Mouse (Mus musculus): ENCODE data around the gene Hnrnph3. TPM values are rescaled to one million over a fixed set of nuclear protein-coding genes. Genes with fewer than 3 reads are reported as not detected.

The Hnrnph3 gene
- polyA plus RNA-seq, 1 experiment from 2014 or later: 42.8 TPM

DNA sequence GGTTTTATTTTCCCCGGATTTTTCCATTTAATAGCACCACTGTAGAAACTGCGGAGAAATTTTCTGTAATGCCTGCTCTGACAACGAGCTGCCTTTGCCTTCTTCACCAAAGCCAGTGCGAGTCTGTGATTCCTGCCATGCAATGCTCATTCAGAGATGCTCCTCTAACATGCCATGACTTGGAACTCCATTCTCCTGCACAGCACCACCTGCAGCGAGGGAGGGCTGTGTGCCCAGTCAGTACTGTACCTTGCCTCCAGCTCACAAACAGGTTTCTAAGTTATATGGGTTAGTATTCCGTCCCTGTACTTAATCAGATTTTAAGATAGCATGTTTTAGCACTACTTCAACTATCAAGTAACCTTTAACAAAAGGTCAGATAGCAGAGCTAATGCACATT, 12.5 kb downstream of the Hnrnph3 start:
- H3K9me3 ChIP-seq (ENCODE audit: control insufficient read depth, low read length): no peaks in the 10 kb centered on the region
- WGBS: 85% methylated on average over 6 of the region's 6 CpGs
- no peaks in the 10 kb centered on the region for H3K27me3 ChIP-seq (ENCODE audit: control insufficient read depth, insufficient read depth, low read length)
- H3K4me1 ChIP-seq (ENCODE audit: control insufficient read depth in 2 of 2, insufficient read depth in 2 of 2, low read length in 2 of 2): no peaks in the 10 kb centered on the region
- H3K4me2 ChIP-seq (ENCODE audit: low read length): no peak overlapping the region
- ATAC-seq (ENCODE audit: insufficient number of reproducible peaks, insufficient read depth, low FRiP score, low read depth): no peak
- H3K4me3 ChIP-seq (ENCODE audit: control insufficient read depth in 1 of 2, insufficient read depth in 1 of 2, low read depth in 1 of 2, low read length in 2 of 2): no peak overlapping the region
- no peak overlapping the region for H3K27ac ChIP-seq (replicated peaks in 1 of 2; ENCODE audit: control insufficient read depth in 1 of 2, insufficient read depth in 1 of 2, low read depth in 2 of 2, low read length in 2 of 2)
- H3K9ac ChIP-seq (ENCODE audit: low read length): no peak overlapping the region
- peaks cover 95% of the 10 kb centered on the region for H3K36me3 ChIP-seq (ENCODE audit: control insufficient read depth, insufficient read depth, low read length)

DNA sequence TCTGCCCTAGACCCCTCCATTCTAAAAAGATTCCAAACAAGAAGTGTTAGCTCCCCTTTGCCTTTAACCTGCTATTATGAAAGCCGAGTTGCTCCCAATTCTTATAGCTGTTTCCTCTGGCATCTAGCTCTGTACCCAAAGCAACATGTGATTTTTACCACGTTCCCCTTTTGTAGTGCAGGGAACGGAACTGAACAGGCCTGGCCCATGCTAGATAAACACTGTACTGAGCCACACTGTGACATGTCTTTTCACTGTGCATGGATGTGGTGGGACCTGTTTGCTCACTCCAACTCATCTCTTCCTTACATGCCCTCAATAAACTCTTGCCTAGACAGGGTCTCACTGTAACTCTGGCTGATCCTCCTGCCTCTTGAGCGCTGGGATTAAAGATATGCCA, 13.7 kb downstream of the Hnrnph3 start:
- Histone ChIP-seq H3K9me3 (ENCODE audit: control insufficient read depth, low read length) (no peaks in the 10 kb centered on the region), H3K4me3 (ENCODE audit: control insufficient read depth in 1 of 2, insufficient read depth in 1 of 2, low read depth in 1 of 2, low read length in 2 of 2) (no peak overlapping the region), H3K36me3 (ENCODE audit: control insufficient read depth, insufficient read depth, low read length) (peaks cover 93% of the 10 kb centered on the region), H3K27me3 (ENCODE audit: control insufficient read depth, insufficient read depth, low read length) (no peaks in the 10 kb centered on the region), H3K9ac (ENCODE audit: low read length) (no peak overlapping the region), H3K27ac (replicated peaks in 1 of 2; ENCODE audit: control insufficient read depth in 1 of 2, insufficient read depth in 1 of 2, low read depth in 2 of 2, low read length in 2 of 2) (no peak overlapping the region), H3K4me2 (ENCODE audit: low read length) (no peak overlapping the region), H3K4me1 (ENCODE audit: control insufficient read depth in 2 of 2, insufficient read depth in 2 of 2, low read length in 2 of 2) (no peaks in the 10 kb centered on the region)
- ATAC-seq (ENCODE audit: insufficient number of reproducible peaks, insufficient read depth, low FRiP score, low read depth): no peak
- WGBS: 82% methylated on average over 4 of the region's 4 CpGs

DNA sequence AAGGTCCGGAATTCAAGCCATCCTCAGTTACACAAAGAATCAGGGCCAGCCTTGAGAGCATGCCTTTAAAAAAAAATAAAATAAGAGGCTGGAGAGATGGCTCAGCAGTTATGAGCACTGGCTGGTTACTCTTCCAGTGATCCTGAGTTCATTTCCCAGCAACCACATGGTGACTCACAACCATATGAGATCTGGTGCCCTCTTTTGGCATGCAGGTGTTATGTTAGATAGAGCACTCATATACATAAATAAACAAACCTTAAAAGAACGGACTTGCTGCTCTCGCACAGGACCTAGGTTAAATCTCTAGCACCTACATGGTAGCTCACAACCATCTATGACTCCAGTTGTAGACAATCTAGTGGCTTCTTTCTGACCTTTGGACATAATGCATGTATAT, 15.8 kb downstream of the Hnrnph3 start:
- H3K27me3 ChIP-seq (ENCODE audit: control insufficient read depth, insufficient read depth, low read length): no peaks in the 10 kb centered on the region
- H3K4me1 ChIP-seq (ENCODE audit: control insufficient read depth in 2 of 2, insufficient read depth in 2 of 2, low read length in 2 of 2): no peaks in the 10 kb centered on the region
- H3K36me3 ChIP-seq (ENCODE audit: control insufficient read depth, insufficient read depth, low read length): peaks cover 94% of the 10 kb centered on the region
- H3K9ac ChIP-seq (ENCODE audit: low read length): no peak overlapping the region
- H3K27ac ChIP-seq (replicated peaks in 1 of 2; ENCODE audit: control insufficient read depth in 1 of 2, insufficient read depth in 1 of 2, low read depth in 2 of 2, low read length in 2 of 2): no peak overlapping the region
- H3K9me3 ChIP-seq (ENCODE audit: control insufficient read depth, low read length): no peaks in the 10 kb centered on the region
- H3K4me3 ChIP-seq (ENCODE audit: control insufficient read depth in 1 of 2, insufficient read depth in 1 of 2, low read depth in 1 of 2, low read length in 2 of 2): no peak overlapping the region
- no peak for ATAC-seq (ENCODE audit: insufficient number of reproducible peaks, insufficient read depth, low FRiP score, low read depth)
- WGBS: 61% methylated on average over 3 of the region's 3 CpGs
- no peak overlapping the region for H3K4me2 ChIP-seq (ENCODE audit: low read length)

DNA sequence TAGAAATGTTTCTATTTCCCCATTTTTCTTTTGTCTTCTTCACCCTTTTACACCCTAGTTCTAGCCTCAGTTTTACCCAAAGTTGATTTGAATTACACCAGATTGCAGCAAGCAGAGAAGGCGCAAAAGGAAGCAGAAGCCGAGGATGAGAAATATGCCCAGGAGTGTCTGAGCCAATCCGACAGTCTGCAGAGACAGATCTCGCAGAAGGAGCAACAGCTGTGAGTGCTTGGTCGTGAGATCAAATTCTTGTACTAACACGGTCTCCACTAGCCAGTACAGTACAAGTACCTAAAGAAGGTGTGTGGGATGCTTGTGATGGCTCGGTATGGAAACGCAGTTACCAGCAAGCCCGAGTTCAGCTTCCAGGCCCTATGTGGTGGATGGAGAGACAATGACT, 19.5 kb downstream of the Hnrnph3 start:
- no peaks in the 10 kb centered on the region for H3K9me3 ChIP-seq (ENCODE audit: control insufficient read depth, low read length)
- 89% methylated on average over 9 of the region's 9 CpGs for WGBS
- H3K27ac ChIP-seq (replicated peaks in 1 of 2; ENCODE audit: control insufficient read depth in 1 of 2, insufficient read depth in 1 of 2, low read depth in 2 of 2, low read length in 2 of 2): no peak overlapping the region
- no peak for ATAC-seq (ENCODE audit: insufficient number of reproducible peaks, insufficient read depth, low FRiP score, low read depth)
- peaks cover 94% of the 10 kb centered on the region for H3K36me3 ChIP-seq (ENCODE audit: control insufficient read depth, insufficient read depth, low read length)
- H3K9ac ChIP-seq (ENCODE audit: low read length): no peak overlapping the region
- H3K4me1 ChIP-seq (ENCODE audit: control insufficient read depth in 2 of 2, insufficient read depth in 2 of 2, low read length in 2 of 2): no peaks in the 10 kb centered on the region
- no peaks in the 10 kb centered on the region for H3K27me3 ChIP-seq (ENCODE audit: control insufficient read depth, insufficient read depth, low read length)
- H3K4me2 ChIP-seq (ENCODE audit: low read length): no peak overlapping the region
- no peak overlapping the region for H3K4me3 ChIP-seq (ENCODE audit: control insufficient read depth in 1 of 2, insufficient read depth in 1 of 2, low read depth in 1 of 2, low read length in 2 of 2)

DNA sequence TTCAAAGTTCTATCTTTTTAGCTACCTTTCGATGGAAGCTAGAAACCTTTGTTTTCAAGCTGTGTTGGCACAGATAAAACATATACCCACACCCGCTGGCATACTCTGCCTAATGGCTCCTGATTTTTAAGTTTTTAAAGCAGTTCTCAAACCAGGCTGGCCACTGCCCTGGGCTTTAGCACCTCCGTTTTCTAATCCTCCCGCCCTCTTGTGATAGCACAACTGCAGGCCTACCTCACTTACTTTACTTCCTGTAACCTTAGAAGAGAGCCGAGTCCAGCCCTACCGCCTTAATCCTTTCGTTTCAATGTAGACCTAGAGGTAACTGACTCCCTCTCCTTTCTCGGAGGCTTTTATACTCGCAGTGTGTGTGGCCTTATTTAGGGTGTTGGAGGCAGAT, 20.8 kb downstream of the Hnrnph3 start:
- H3K4me3 ChIP-seq (ENCODE audit: control insufficient read depth in 1 of 2, insufficient read depth in 1 of 2, low read depth in 1 of 2, low read length in 2 of 2): no peak overlapping the region
- H3K36me3 ChIP-seq (ENCODE audit: control insufficient read depth, insufficient read depth, low read length): peaks cover 95% of the 10 kb centered on the region
- no peak overlapping the region for H3K9ac ChIP-seq (ENCODE audit: low read length)
- WGBS: 65% methylated on average over 9 of the region's 9 CpGs
- no peak overlapping the region for H3K27ac ChIP-seq (replicated peaks in 1 of 2; ENCODE audit: control insufficient read depth in 1 of 2, insufficient read depth in 1 of 2, low read depth in 2 of 2, low read length in 2 of 2)
- no peaks in the 10 kb centered on the region for H3K27me3 ChIP-seq (ENCODE audit: control insufficient read depth, insufficient read depth, low read length)
- no peaks in the 10 kb centered on the region for H3K9me3 ChIP-seq (ENCODE audit: control insufficient read depth, low read length)
- ATAC-seq (ENCODE audit: insufficient number of reproducible peaks, insufficient read depth, low FRiP score, low read depth): no peak
- H3K4me2 ChIP-seq (ENCODE audit: low read length): no peak overlapping the region
- H3K4me1 ChIP-seq (ENCODE audit: control insufficient read depth in 2 of 2, insufficient read depth in 2 of 2, low read length in 2 of 2): no peaks in the 10 kb centered on the region

DNA sequence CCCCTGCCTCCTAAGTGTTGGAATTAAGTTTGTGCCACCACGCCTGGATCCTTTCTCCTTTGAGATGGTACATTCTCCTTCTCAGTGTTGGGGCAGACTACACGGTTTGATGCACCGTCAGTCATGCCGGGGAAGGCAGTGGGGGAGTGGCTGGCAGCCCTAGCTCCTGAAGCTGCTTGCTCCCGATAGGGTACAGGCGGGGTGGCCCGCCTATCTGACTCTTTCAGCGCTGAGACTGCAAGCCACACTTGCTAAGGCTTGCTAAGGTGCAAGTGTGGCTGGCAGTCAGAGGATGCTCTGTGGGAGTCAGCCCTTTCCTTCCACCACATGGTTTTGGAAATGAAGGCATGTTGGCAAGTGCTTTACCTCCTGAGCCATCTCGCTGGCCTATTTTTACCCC, 23.4 kb downstream of the Hnrnph3 start:
- H3K27ac ChIP-seq (replicated peaks in 1 of 2; ENCODE audit: control insufficient read depth in 1 of 2, insufficient read depth in 1 of 2, low read depth in 2 of 2, low read length in 2 of 2): no peak overlapping the region
- ATAC-seq (ENCODE audit: insufficient number of reproducible peaks, insufficient read depth, low FRiP score, low read depth): no peak
- no peaks in the 10 kb centered on the region for H3K27me3 ChIP-seq (ENCODE audit: control insufficient read depth, insufficient read depth, low read length)
- H3K9me3 ChIP-seq (ENCODE audit: control insufficient read depth, low read length): no peaks in the 10 kb centered on the region
- H3K36me3 ChIP-seq (ENCODE audit: control insufficient read depth, insufficient read depth, low read length): peaks cover 94% of the 10 kb centered on the region
- no peaks in the 10 kb centered on the region for H3K4me1 ChIP-seq (ENCODE audit: control insufficient read depth in 2 of 2, insufficient read depth in 2 of 2, low read length in 2 of 2)
- no peak overlapping the region for H3K9ac ChIP-seq (ENCODE audit: low read length)
- no peak overlapping the region for H3K4me2 ChIP-seq (ENCODE audit: low read length)
- WGBS: 65% methylated on average over 9 of the region's 9 CpGs
- no peak overlapping the region for H3K4me3 ChIP-seq (ENCODE audit: control insufficient read depth in 1 of 2, insufficient read depth in 1 of 2, low read depth in 1 of 2, low read length in 2 of 2)

DNA sequence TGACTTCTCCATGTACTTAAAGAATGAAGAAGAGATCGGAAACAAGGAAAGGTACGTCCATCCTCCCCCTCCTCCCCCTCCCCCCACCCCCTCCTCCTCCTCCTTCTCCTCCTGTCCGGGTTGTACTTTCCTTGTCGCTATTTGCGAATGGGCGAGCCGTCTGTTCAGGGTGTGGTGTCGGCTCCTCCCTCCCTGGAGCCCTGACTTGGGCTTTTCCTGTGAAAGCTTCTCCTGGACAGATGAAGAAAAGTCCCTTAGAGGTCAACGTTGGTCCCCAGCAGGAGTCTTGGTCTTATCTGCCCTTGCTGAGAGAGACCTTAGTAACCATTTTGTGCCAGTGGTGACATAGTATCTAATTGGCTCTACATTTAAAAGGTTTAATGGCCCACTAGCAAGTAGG, 30.0 kb downstream of the Hnrnph3 start:
- Histone ChIP-seq H3K4me2 (ENCODE audit: low read length) (no peak overlapping the region), H3K36me3 (ENCODE audit: control insufficient read depth, insufficient read depth, low read length) (peaks cover 93% of the 10 kb centered on the region), H3K4me3 (ENCODE audit: control insufficient read depth in 1 of 2, insufficient read depth in 1 of 2, low read depth in 1 of 2, low read length in 2 of 2) (no peak overlapping the region), H3K9ac (ENCODE audit: low read length) (no peak overlapping the region), H3K27me3 (ENCODE audit: control insufficient read depth, insufficient read depth, low read length) (no peaks in the 10 kb centered on the region), H3K9me3 (ENCODE audit: control insufficient read depth, low read length) (no peaks in the 10 kb centered on the region), H3K4me1 (ENCODE audit: control insufficient read depth in 2 of 2, insufficient read depth in 2 of 2, low read length in 2 of 2) (no peaks in the 10 kb centered on the region), H3K27ac (replicated peaks in 1 of 2; ENCODE audit: control insufficient read depth in 1 of 2, insufficient read depth in 1 of 2, low read depth in 2 of 2, low read length in 2 of 2) (no peak overlapping the region)
- 63% methylated on average over 4 of the region's 9 CpGs for WGBS
- ATAC-seq (ENCODE audit: insufficient number of reproducible peaks, insufficient read depth, low FRiP score, low read depth): no peak

DNA sequence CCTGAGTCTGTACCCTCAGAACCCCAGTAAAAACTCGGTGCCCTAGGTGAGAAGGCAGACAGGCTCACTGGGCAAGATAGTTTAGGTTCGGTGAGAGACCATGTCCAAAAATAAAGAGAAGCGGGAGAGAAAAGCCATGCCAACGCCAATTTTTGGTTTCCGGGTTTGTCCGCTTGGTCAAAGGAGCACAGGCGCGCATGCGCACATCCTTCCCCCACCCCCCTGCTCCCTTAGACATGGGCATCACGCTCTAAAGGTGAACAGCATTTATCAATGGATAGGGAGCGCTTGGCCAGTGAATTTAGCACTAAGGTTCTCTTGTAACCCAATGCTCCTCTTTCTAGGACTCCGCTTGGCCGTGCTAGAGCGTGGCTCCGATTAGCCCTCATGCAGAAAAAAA, 33.4 kb downstream of the Hnrnph3 start:
- no peaks in the 10 kb centered on the region for H3K9me3 ChIP-seq (ENCODE audit: control insufficient read depth, low read length)
- peaks cover 68% of the 10 kb centered on the region for H3K36me3 ChIP-seq (ENCODE audit: control insufficient read depth, insufficient read depth, low read length)
- no peaks in the 10 kb centered on the region for H3K27me3 ChIP-seq (ENCODE audit: control insufficient read depth, insufficient read depth, low read length)
- no peak overlapping the region for H3K27ac ChIP-seq (replicated peaks in 1 of 2; ENCODE audit: control insufficient read depth in 1 of 2, insufficient read depth in 1 of 2, low read depth in 2 of 2, low read length in 2 of 2)
- H3K4me3 ChIP-seq (ENCODE audit: control insufficient read depth in 1 of 2, insufficient read depth in 1 of 2, low read depth in 1 of 2, low read length in 2 of 2): no peak overlapping the region
- no peak overlapping the region for H3K9ac ChIP-seq (ENCODE audit: low read length)
- H3K4me2 ChIP-seq (ENCODE audit: low read length): no peak overlapping the region
- no peak for ATAC-seq (ENCODE audit: insufficient number of reproducible peaks, insufficient read depth, low FRiP score, low read depth)
- WGBS: 92% methylated on average over 15 of the region's 15 CpGs
- no peaks in the 10 kb centered on the region for H3K4me1 ChIP-seq (ENCODE audit: control insufficient read depth in 2 of 2, insufficient read depth in 2 of 2, low read length in 2 of 2)

Data from heart, embryonic 14.5 days (tissue).